Mouse (Mus musculus) heart, postnatal 0 days (tissue): Measurements from ENCODE around the gene Ablim1. TPM values are rescaled to one million over a fixed set of nuclear protein-coding genes. Genes with fewer than 3 reads are reported as not detected.
A peak's percentile ranks its signal among the peaks of the same experiment; 100 is the strongest.

Experiments used
- ATAC-seq: fragments of 200-750 bp; cut with Nextera tagmentation; 2 replicates; pipeline ENCODE4 v1.8.0; 2017; ENCODE audit warnings: low read depth, moderate number of reproducible peaks, moderate library complexity; ENCODE audit not compliant: insufficient read depth
- DNase-seq: peaks from one replicate; pipeline ENCODE4 v3.0.0-alpha.2; 2016; ENCODE audit warnings: low spot score
- H3K27ac ChIP-seq: fragments of 300-500 bp; sonication (generic); 2 replicates; pipeline ENCODE4 v1.5.1; 2014; ENCODE audit warnings: low read depth, mild to moderate bottlenecking
- H3K27me3 ChIP-seq: fragments of 300-500 bp; sonication (generic); 2 replicates; pipeline ENCODE4 v1.6.1; 2014; ENCODE audit warnings: low read length, mixed read lengths; ENCODE audit not compliant: control insufficient read depth, insufficient read depth
- H3K36me3 ChIP-seq: fragments of 300-500 bp; sonication (generic); replicated peaks from 2 replicates; pipeline ENCODE4 v1.6.1; 2014; ENCODE audit warnings: low read length, mixed read lengths; ENCODE audit not compliant: control insufficient read depth, insufficient read depth
- H3K4me1 ChIP-seq: fragments of 300-500 bp; sonication (generic); 2 replicates; pipeline ENCODE4 v1.6.1; 2014; ENCODE audit warnings: antibody characterized with exemption; ENCODE audit not compliant: control insufficient read depth, insufficient read depth
- H3K4me2 ChIP-seq: fragments of 300-500 bp; sonication (generic); 2 replicates; pipeline ENCODE4 v1.6.1; 2014; ENCODE audit warnings: low read depth, mild to moderate bottlenecking, low read length, moderate library complexity
- H3K4me3 ChIP-seq: fragments of 300-500 bp; sonication (generic); 2 replicates; pipeline ENCODE4 v1.5.1; 2014; ENCODE audit warnings: low read depth, low read length
- H3K9ac ChIP-seq: fragments of 300-500 bp; sonication (generic); replicated peaks from 2 replicates; pipeline ENCODE4 v1.6.1; 2014; ENCODE audit warnings: low read depth, low read length, mixed read lengths
- H3K9me3 ChIP-seq: fragments of 300-500 bp; sonication (generic); replicated peaks from 2 replicates; pipeline ENCODE4 v1.6.1; 2016; ENCODE audit warnings: low read length; ENCODE audit not compliant: control insufficient read depth
- CTCF ChIP-seq: IDR thresholded peaks from 2 replicates; pipeline ENCODE4 v1.5.1; 2016; ENCODE audit warnings: antibody characterized with exemption, control low read depth, low read depth
- EP300 ChIP-seq: IDR thresholded peaks from 2 replicates; pipeline ENCODE4 v1.6.1; 2016; ENCODE audit warnings: antibody characterized with exemption, low read depth
- WGBS: fragments of 180-500 bp; shearing (Covaris S2); extraction: QIAGEN DNeasy Blood & Tissue Kit; methylation state at CpG from one replicate; pipeline ENCODE4 v1.1.7; 2014; 5-methylcytosine and 5-hydroxymethylcytosine counted together
- polyA plus RNA-seq: library from polyadenylated mRNA; unstranded; fragments of >200 nt; fragmentation: Nextera tagmentation; extraction: Ambion mirVana; gene quantifications from 2 replicates; pipeline ENCODE4 v1.2.1, GENCODE M21; 2015
- total RNA-seq: library from RNA; depleted of rRNA; stranded (reverse); fragments of >200 nt; gene quantifications from 2 replicates; pipeline ENCODE4 v1.2.3, GENCODE M21; 2014; ENCODE audit warnings: low replicate concordance

Ablim1 gene
- total and polyA plus RNA-seq, 2 experiments from 2014 or later: 106 to 235 TPM

GRCm38 (mm10) chr19:57000592-57000991 lies 314.1 kb downstream of the Ablim1 start:
- Histone ChIP-seq H3K9ac (no peak overlapping the region), H3K9me3 (no peaks in the 10 kb centered on the region), H3K4me3 (no peak overlapping the region), H3K36me3 (no peaks in the 10 kb centered on the region), H3K27me3 (no peaks in the 10 kb centered on the region; the same call in 1 of the 2 replicates), H3K4me2 (no peak overlapping the region), H3K27ac (no peak overlapping the region), H3K4me1 (peaks cover 9% of the 10 kb centered on the region)
- DNase-seq: no peak
- ATAC-seq: no peak
- no peak for TF ChIP-seq CTCF
- no peak for TF ChIP-seq EP300
- 65% methylated on average over 5 of the region's 5 CpGs for WGBS

DNA sequence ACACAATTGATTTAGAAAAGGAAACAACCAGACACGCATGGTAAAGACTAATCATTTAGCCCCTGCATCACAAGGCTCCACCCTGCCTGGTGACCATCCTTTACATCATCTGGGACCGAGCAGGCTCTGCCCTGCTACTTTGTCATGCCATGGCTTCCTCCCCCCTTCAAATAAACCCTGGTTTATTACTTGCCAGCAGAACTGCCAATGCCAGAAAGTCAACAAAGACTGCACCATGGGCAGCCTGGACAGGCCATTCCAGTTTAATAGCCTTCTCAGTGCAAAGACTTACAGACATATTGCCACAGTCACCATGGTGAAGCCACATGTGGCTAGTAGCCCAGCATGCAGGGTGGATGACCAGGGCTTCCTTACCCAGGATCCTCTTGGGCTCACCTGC lies 314.9 kb downstream of the Ablim1 start:
- Histone ChIP-seq H3K4me3 (no peak overlapping the region), H3K27ac (no peak overlapping the region), H3K27me3 (no peaks in the 10 kb centered on the region), H3K9ac (no peak overlapping the region), H3K4me1 (peaks cover 7% of the 10 kb centered on the region), H3K36me3 (no peaks in the 10 kb centered on the region), H3K4me2 (no peak overlapping the region), H3K9me3 (no peaks in the 10 kb centered on the region)
- TF ChIP-seq EP300 (no peak), CTCF (no peak)
- ATAC-seq: no peak
- no peak for DNase-seq
- WGBS: 86% methylated on average over 2 of the region's 2 CpGs

DNA sequence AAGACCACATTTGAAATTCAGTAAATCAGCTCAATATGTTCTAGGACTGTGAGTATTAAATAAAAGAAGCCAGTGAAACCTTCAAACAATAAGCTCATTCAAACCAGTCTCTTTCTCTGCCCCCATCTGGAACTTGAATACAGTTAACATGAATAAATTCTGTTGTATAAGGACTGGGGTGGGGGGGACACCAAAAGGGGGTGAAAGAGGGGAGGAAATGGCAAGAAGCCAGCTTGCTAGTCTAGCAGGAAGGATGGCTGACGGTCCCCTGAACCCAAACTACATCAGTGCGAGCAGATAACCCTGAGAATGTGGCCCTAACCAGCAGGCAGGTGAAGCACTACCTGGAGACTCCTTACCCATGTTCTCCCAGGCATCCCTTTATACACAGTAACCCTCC lies 315.8 kb downstream of the Ablim1 start:
- no peak overlapping the region for H3K4me2 ChIP-seq
- H3K9me3 ChIP-seq: no peaks in the 10 kb centered on the region
- ATAC-seq (no peak), DNase-seq (no peak)
- no peaks in the 10 kb centered on the region for H3K27me3 ChIP-seq
- no peak overlapping the region for H3K4me3 ChIP-seq
- no peak overlapping the region for H3K27ac ChIP-seq
- no peak overlapping the region for H3K9ac ChIP-seq
- 68% methylated on average over 2 of the region's 2 CpGs for WGBS
- no peaks in the 10 kb centered on the region for H3K36me3 ChIP-seq
- TF ChIP-seq CTCF: no peak
- no peak for TF ChIP-seq EP300
- H3K4me1 ChIP-seq: peaks cover 7% of the 10 kb centered on the region

DNA sequence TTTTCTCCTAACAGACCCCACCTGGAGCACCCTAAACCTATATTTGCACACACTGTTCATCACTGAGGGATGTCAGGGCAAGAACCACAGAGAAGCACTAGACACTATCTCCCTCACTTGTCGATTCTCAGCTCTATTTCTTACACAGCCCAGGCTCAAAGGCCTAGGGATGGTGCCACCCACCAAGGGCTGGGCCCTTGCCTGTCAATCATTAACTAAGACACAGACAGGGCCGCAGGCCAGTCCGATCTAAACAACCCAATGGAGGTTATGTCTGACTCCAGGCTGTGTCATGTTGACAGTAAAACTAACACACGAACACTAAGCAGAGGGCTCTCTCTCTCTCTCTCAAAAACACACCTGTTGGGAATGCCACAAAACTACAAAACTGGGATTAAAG lies 316.4 kb downstream of the Ablim1 start:
- H3K4me2 ChIP-seq: no peak overlapping the region
- ATAC-seq (no peak), DNase-seq (no peak)
- H3K36me3 ChIP-seq: no peaks in the 10 kb centered on the region
- TF ChIP-seq EP300: no peak
- no peak for TF ChIP-seq CTCF
- no peaks in the 10 kb centered on the region for H3K27me3 ChIP-seq
- H3K9ac ChIP-seq: no peak overlapping the region
- WGBS: 81% methylated on average over 4 of the region's 4 CpGs
- H3K4me1 ChIP-seq: peaks cover 7% of the 10 kb centered on the region
- no peak overlapping the region for H3K4me3 ChIP-seq
- H3K9me3 ChIP-seq: no peaks in the 10 kb centered on the region
- H3K27ac ChIP-seq: no peak overlapping the region

- 7% methylated on average over 10 of the region's 10 CpGs for WGBS
- no peaks in the 10 kb centered on the region for H3K27me3 ChIP-seq
- peak; percentile 52 for ATAC-seq
- H3K4me1 ChIP-seq: peaks cover 7% of the 10 kb centered on the region
- H3K9ac ChIP-seq: no peak overlapping the region
- H3K4me3 ChIP-seq: no peak overlapping the region
- peak overlapping the region; percentile 16; the same call in 1 of the 2 replicates for H3K4me2 ChIP-seq
- no peaks in the 10 kb centered on the region for H3K36me3 ChIP-seq
- H3K27ac ChIP-seq: no peak overlapping the region
- H3K9me3 ChIP-seq: no peaks in the 10 kb centered on the region
- no peak for DNase-seq
- TF ChIP-seq CTCF: no peak
These were observed 317.5 kb downstream of the Ablim1 start for GRCm38 (mm10) chr19:56997164-56997599.

DNA sequence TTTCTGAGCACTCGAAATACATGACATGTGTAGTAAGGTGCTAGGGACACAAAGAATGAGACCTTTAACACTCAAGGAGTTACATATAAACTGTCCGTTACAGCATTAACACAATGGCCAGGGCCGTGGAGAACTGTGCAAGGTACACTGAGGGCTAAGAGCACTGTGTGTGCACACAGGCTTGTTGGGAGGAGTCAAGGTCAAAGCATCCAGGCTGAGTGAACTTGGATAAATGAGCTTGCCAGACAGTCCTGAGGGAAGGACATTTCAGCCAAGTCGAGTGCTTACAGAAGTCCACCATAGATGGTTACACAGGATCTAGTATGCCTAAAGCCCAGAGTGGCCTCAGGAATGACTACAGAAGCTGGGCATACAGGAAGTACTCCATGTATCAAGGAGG lies 319.3 kb downstream of the Ablim1 start:
- TF ChIP-seq EP300 (no peak), CTCF (no peak)
- Histone ChIP-seq H3K36me3 (no peaks in the 10 kb centered on the region), H3K9me3 (no peaks in the 10 kb centered on the region)

More for the DNA sequence above, 319.3 kb downstream of the Ablim1 start:
- no peaks in the 10 kb centered on the region for H3K27me3 ChIP-seq
- no peak overlapping the region for H3K27ac ChIP-seq
- no peak overlapping the region for H3K4me3 ChIP-seq
- no peak overlapping the region for H3K9ac ChIP-seq
- WGBS: 73% methylated on average over 4 of the region's 4 CpGs
- H3K4me1 ChIP-seq: peaks cover 10% of the 10 kb centered on the region
- DNase-seq (no peak), ATAC-seq (no peak)
- no peak overlapping the region for H3K4me2 ChIP-seq
